Mouse (Mus musculus) thymus, postnatal 14 days (tissue): ENCODE measurements around the gene Nup155.
A peak's percentile ranks its signal among the peaks of the same experiment; 100 is the strongest.
"Not testable (repeated sequence)": the region's sequence is repeated elsewhere in the genome, so short reads cannot be mapped to it uniquely, and the experiment has no call there.

Experiments
- DNase-seq: peaks from one replicate; pipeline ENCODE4 v3.0.0; 2021

The Nup155 gene

GRCm38 (mm10) chr15:8108966-8109743 lies at the start of gene Nup155:
TSS of gene Nup155 (plus strand) at chr15:8109273.
- peak; percentile 87 for DNase-seq

GRCm38 (mm10) chr15:8065221-8065620 lies 43.9 kb upstream of the Nup155 start:
- DNase-seq: no peak

- DNase-seq: not testable (repeated sequence)
These were observed 35.9 kb upstream of the Nup155 start for GRCm38 (mm10) chr15:8073159-8073558.

GRCm38 (mm10) chr15:8082139-8082538 lies 26.9 kb upstream of the Nup155 start:
- no peak for DNase-seq

- DNase-seq: no peak
These were observed 21.8 kb upstream of the Nup155 start for GRCm38 (mm10) chr15:8087293-8087692.

GRCm38 (mm10) chr15:8088715-8089114 lies 20.4 kb upstream of the Nup155 start:
- DNase-seq: no peak

GRCm38 (mm10) chr15:8090685-8091084 lies 18.4 kb upstream of the Nup155 start:
- DNase-seq: no peak

- not testable (repeated sequence) for DNase-seq
These were observed 16.4 kb upstream of the Nup155 start for GRCm38 (mm10) chr15:8092668-8093067.

- DNase-seq: peak; percentile 84
These were observed 11.2 kb upstream of the Nup155 start for GRCm38 (mm10) chr15:8097853-8098252.

- DNase-seq: peak; percentile 97
These were observed 10.0 kb upstream of the Nup155 start, which contains the start of gene Wdr70 for GRCm38 (mm10) chr15:8098774-8099749. TSS of gene Wdr70 (minus strand) at chr15:8099209.

- DNase-seq: not testable (repeated sequence)
These were observed 7.0 kb upstream of the Nup155 start for GRCm38 (mm10) chr15:8101975-8102542.

GRCm38 (mm10) chr15:8108360-8108965 lies 610 bp upstream of the Nup155 start:
- DNase-seq: no peak

GRCm38 (mm10) chr15:8109782-8110181 lies 709 bp downstream of the Nup155 start:
- no peak for DNase-seq

GRCm38 (mm10) chr15:8129281-8129680 lies 20.2 kb downstream of the Nup155 start:
- no peak for DNase-seq

GRCm38 (mm10) chr15:8131268-8131667 lies 22.2 kb downstream of the Nup155 start:
- no peak for DNase-seq

- no peak for DNase-seq
These were observed 22.7 kb downstream of the Nup155 start for GRCm38 (mm10) chr15:8131761-8132160.

- DNase-seq: no peak
These were observed 26.5 kb downstream of the Nup155 start for GRCm38 (mm10) chr15:8135606-8136005.

GRCm38 (mm10) chr15:8161841-8162240 lies 52.8 kb downstream of the Nup155 start:
- no peak for DNase-seq

GRCm38 (mm10) chr15:8168591-8169265 lies 59.7 kb downstream of the Nup155 start, which contains the start of gene Cplane1:
TSS of gene Cplane1 (plus strand) at chr15:8169106.
- DNase-seq: peak; percentile 96

GRCm38 (mm10) chr15:8169266-8169746 lies 60.2 kb downstream of the Nup155 start:
- DNase-seq: no peak

GRCm38 (mm10) chr15:8189563-8189962 lies 80.5 kb downstream of the Nup155 start:
- DNase-seq: no peak

GRCm38 (mm10) chr15:8190435-8190834 lies 81.4 kb downstream of the Nup155 start:
- no peak for DNase-seq
